Mouse (Mus musculus): ENCODE results near the gene Gm29666. TPM values are rescaled to one million over a fixed set of nuclear protein-coding genes. Genes with fewer than 3 reads are reported as not detected.

The Gm29666 gene
- polyA plus RNA-seq, 1 experiment from 2014 or later: 0.72 TPM

- WGBS: 92% methylated on average over 14 of the region's 14 CpGs
- Histone ChIP-seq H3K4me3 (replicated peaks) (no peak overlapping the region), H3K4me2 (replicated peaks) (no peak overlapping the region), H3K27ac (replicated peaks) (no peak overlapping the region), H3K27me3 (no peaks in the 10 kb centered on the region), H3K9me3 (replicated peaks) (no peaks in the 10 kb centered on the region), H3K4me1 (no peaks in the 10 kb centered on the region), H3K36me3 (peaks cover 54% of the 10 kb centered on the region), H3K9ac (no peak overlapping the region)
- ATAC-seq (ENCODE audit: insufficient number of reproducible peaks, low FRiP score, low TSS enrichment, low read depth): no peak
Observed at GRCm38 (mm10) chr15:84948990-84949389, 29.2 kb upstream of the Gm29666 start.

- peaks cover 43% of the 10 kb centered on the region for H3K36me3 ChIP-seq
- H3K9me3 ChIP-seq (replicated peaks): no peaks in the 10 kb centered on the region
- no peak overlapping the region for H3K4me3 ChIP-seq (replicated peaks)
- no peaks in the 10 kb centered on the region for H3K4me1 ChIP-seq
- H3K27ac ChIP-seq (replicated peaks): no peak overlapping the region
- 81% methylated on average over 5 of the region's 5 CpGs for WGBS
- no peak overlapping the region for H3K4me2 ChIP-seq (replicated peaks)
- no peaks in the 10 kb centered on the region for H3K27me3 ChIP-seq
- ATAC-seq (ENCODE audit: insufficient number of reproducible peaks, low FRiP score, low TSS enrichment, low read depth): no peak
- no peak overlapping the region for H3K9ac ChIP-seq
Observed at GRCm38 (mm10) chr15:84944319-84944718, 24.5 kb upstream of the Gm29666 start.

GRCm38 (mm10) chr15:84942647-84943285 is 22.9 kb upstream of the Gm29666 start:
- no peaks in the 10 kb centered on the region for H3K9me3 ChIP-seq (replicated peaks)
- no peaks in the 10 kb centered on the region for H3K4me1 ChIP-seq
- H3K27ac ChIP-seq (replicated peaks): no peak overlapping the region
- 66% methylated on average over 11 of the region's 11 CpGs for WGBS
- H3K4me2 ChIP-seq (replicated peaks): no peak overlapping the region
- ATAC-seq (ENCODE audit: insufficient number of reproducible peaks, low FRiP score, low TSS enrichment, low read depth): no peak
- no peaks in the 10 kb centered on the region for H3K27me3 ChIP-seq
- peaks cover 44% of the 10 kb centered on the region for H3K36me3 ChIP-seq
- no peak overlapping the region for H3K4me3 ChIP-seq (replicated peaks)
- no peak overlapping the region for H3K9ac ChIP-seq

GRCm38 (mm10) chr15:84940102-84940501 is 20.3 kb upstream of the Gm29666 start:
- no peak overlapping the region for H3K4me3 ChIP-seq (replicated peaks)
- H3K36me3 ChIP-seq: peaks cover 71% of the 10 kb centered on the region
- H3K4me2 ChIP-seq (replicated peaks): no peak overlapping the region
- no peak for ATAC-seq (ENCODE audit: insufficient number of reproducible peaks, low FRiP score, low TSS enrichment, low read depth)
- H3K9ac ChIP-seq: no peak overlapping the region
- no peaks in the 10 kb centered on the region for H3K27me3 ChIP-seq
- no peaks in the 10 kb centered on the region for H3K9me3 ChIP-seq (replicated peaks)
- 76% methylated on average over 12 of the region's 12 CpGs for WGBS
- no peak overlapping the region for H3K27ac ChIP-seq (replicated peaks)
- H3K4me1 ChIP-seq: no peaks in the 10 kb centered on the region

GRCm38 (mm10) chr15:84934901-84935300 is 15.1 kb upstream of the Gm29666 start:
- WGBS: 91% methylated on average over 16 of the region's 16 CpGs
- Histone ChIP-seq H3K4me2 (replicated peaks) (no peak overlapping the region), H3K36me3 (peaks cover 99% of the 10 kb centered on the region), H3K4me3 (replicated peaks) (no peak overlapping the region), H3K9ac (no peak overlapping the region), H3K27ac (replicated peaks) (no peak overlapping the region), H3K9me3 (replicated peaks) (no peaks in the 10 kb centered on the region), H3K27me3 (no peaks in the 10 kb centered on the region), H3K4me1 (no peaks in the 10 kb centered on the region)
- ATAC-seq (ENCODE audit: insufficient number of reproducible peaks, low FRiP score, low TSS enrichment, low read depth): no peak

GRCm38 (mm10) chr15:84932351-84932750 is 12.5 kb upstream of the Gm29666 start:
- Histone ChIP-seq H3K9me3 (replicated peaks) (no peaks in the 10 kb centered on the region), H3K4me1 (no peaks in the 10 kb centered on the region), H3K36me3 (peaks cover 96% of the 10 kb centered on the region), H3K27me3 (no peaks in the 10 kb centered on the region), H3K27ac (replicated peaks) (no peak overlapping the region), H3K4me2 (replicated peaks) (no peak overlapping the region), H3K9ac (no peak overlapping the region), H3K4me3 (replicated peaks) (no peak overlapping the region)
- 51% methylated on average over 5 of the region's 5 CpGs for WGBS
- no peak for ATAC-seq (ENCODE audit: insufficient number of reproducible peaks, low FRiP score, low TSS enrichment, low read depth)

GRCm38 (mm10) chr15:84925495-84926018 is 5.7 kb upstream of the Gm29666 start:
- Histone ChIP-seq H3K4me2 (replicated peaks) (peak overlapping the region; percentile 59), H3K27ac (replicated peaks) (no peak overlapping the region), H3K4me1 (peaks cover 14% of the 10 kb centered on the region), H3K9ac (no peak overlapping the region), H3K4me3 (replicated peaks) (0 out of 2 replicates have a peak overlapping the region, but pooled peaks have one; percentile 96), H3K36me3 (peaks cover 31% of the 10 kb centered on the region), H3K9me3 (replicated peaks) (no peaks in the 10 kb centered on the region), H3K27me3 (no peaks in the 10 kb centered on the region)
- WGBS: 60% methylated on average over 1 of the region's 1 CpGs
- no peak for ATAC-seq (ENCODE audit: insufficient number of reproducible peaks, low FRiP score, low TSS enrichment, low read depth)

GRCm38 (mm10) chr15:84924781-84925315 is 5.0 kb upstream of the Gm29666 start:
- H3K27me3 ChIP-seq: no peaks in the 10 kb centered on the region
- peak overlapping the region; percentile 59 for H3K4me2 ChIP-seq (replicated peaks)
- peak overlapping the region; percentile 96 for H3K4me3 ChIP-seq (replicated peaks)
- H3K27ac ChIP-seq (replicated peaks): peak overlapping the region; percentile 98; the same call in 1 of the 2 replicates
- peaks cover 24% of the 10 kb centered on the region for H3K36me3 ChIP-seq
- 9% methylated on average over 9 of the region's 9 CpGs for WGBS
- no peaks in the 10 kb centered on the region for H3K9me3 ChIP-seq (replicated peaks)
- ATAC-seq (ENCODE audit: insufficient number of reproducible peaks, low FRiP score, low TSS enrichment, low read depth): no peak
- H3K4me1 ChIP-seq: peaks cover 14% of the 10 kb centered on the region
- H3K9ac ChIP-seq: peak overlapping the region; percentile 98; the same call in 1 of the 2 replicates

- H3K36me3 ChIP-seq: peaks cover 12% of the 10 kb centered on the region
- H3K4me1 ChIP-seq: peaks cover 14% of the 10 kb centered on the region
- peak overlapping the region; percentile 96 for H3K4me3 ChIP-seq (replicated peaks)
- no peaks in the 10 kb centered on the region for H3K27me3 ChIP-seq
- peak overlapping the region; percentile 98 for H3K9ac ChIP-seq
- ATAC-seq (ENCODE audit: insufficient number of reproducible peaks, low FRiP score, low TSS enrichment, low read depth): peak; percentile 61
- no peaks in the 10 kb centered on the region for H3K9me3 ChIP-seq (replicated peaks)
- peak overlapping the region; percentile 98 for H3K27ac ChIP-seq (replicated peaks)
- peak overlapping the region; percentile 59 for H3K4me2 ChIP-seq (replicated peaks)
- WGBS: under 1% methylated on average over 68 of the region's 68 CpGs
Observed at GRCm38 (mm10) chr15:84923508-84924181, 3.8 kb upstream of the Gm29666 start.

- Histone ChIP-seq H3K4me3 (replicated peaks) (peak within 1 kb of the TSS; percentile 96), H3K9me3 (replicated peaks) (no peaks in the 10 kb centered on the region), H3K4me1 (peaks cover 14% of the 10 kb centered on the region), H3K4me2 (replicated peaks) (peak within 1 kb of the TSS; percentile 59), H3K36me3 (peaks cover 7% of the 10 kb centered on the region), H3K27ac (replicated peaks) (peak within 1 kb of the TSS; percentile 98), H3K9ac (peak within 1 kb of the TSS; percentile 98), H3K27me3 (no peaks in the 10 kb centered on the region)
- under 1% methylated on average over 60 of the region's 60 CpGs for WGBS
- ATAC-seq (ENCODE audit: insufficient number of reproducible peaks, low FRiP score, low TSS enrichment, low read depth): peak; percentile 94
Observed at GRCm38 (mm10) chr15:84922884-84923507, 3.2 kb upstream of the Gm29666 start, which contains the start of gene Nup50. Gene Nup50, plus strand, starts transcription at chr15:84923411.

GRCm38 (mm10) chr15:84913201-84913600 is 6.6 kb downstream of the Gm29666 start:
- no peak for ATAC-seq (ENCODE audit: insufficient number of reproducible peaks, low FRiP score, low TSS enrichment, low read depth)
- Histone ChIP-seq H3K27me3 (no peaks in the 10 kb centered on the region), H3K9ac (no peak overlapping the region), H3K4me3 (replicated peaks) (no peak overlapping the region), H3K9me3 (replicated peaks) (no peaks in the 10 kb centered on the region; the same call in 1 of the 2 replicates), H3K4me2 (replicated peaks) (no peak overlapping the region), H3K36me3 (no peaks in the 10 kb centered on the region), H3K4me1 (no peaks in the 10 kb centered on the region), H3K27ac (replicated peaks) (no peak overlapping the region)
- WGBS: 87% methylated on average over 3 of the region's 3 CpGs
